Mouse (Mus musculus): ENCODE data around the gene Olig1.

Gene Olig1

DNA sequence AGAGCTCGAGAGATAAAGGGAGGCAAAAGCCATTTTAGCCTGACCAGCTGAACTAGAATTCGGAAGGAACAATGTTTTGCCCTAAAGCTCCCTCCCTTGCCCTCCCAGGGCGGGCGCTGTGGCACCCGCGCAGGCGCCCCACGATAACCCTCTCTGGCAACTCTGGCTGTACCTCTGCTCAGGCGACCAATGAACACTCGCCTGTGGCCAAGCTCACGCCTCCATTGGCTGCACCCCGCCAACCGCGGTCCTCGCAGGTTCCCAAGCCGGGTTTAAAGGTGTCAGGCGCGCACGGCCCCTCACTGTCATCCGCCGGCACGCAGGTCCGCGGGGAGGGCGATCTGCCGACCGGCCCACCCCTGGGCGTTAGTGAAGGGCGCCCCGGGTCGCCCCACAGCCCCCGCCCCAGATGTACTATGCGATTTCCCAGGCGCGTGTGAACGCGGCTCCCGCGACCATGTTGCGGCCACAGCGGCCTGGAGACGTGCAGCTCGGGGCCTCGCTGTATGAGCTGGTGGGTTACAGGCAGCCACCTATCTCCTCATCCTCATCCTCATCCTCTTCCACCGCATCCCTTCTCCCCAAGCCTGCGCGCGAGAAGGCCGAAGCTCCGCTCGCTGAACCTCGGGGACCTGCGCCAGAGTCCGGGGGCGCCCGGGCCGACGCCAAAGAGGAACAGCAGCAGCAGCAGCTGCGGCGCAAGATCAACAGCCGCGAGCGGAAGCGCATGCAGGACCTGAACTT lies at the start of gene Olig1:
Olig1 (plus strand) TSS at position 305 of the 744 bp plus-strand sequence.
- no peak for DNase-seq (ENCODE audit: low read depth)

DNA sequence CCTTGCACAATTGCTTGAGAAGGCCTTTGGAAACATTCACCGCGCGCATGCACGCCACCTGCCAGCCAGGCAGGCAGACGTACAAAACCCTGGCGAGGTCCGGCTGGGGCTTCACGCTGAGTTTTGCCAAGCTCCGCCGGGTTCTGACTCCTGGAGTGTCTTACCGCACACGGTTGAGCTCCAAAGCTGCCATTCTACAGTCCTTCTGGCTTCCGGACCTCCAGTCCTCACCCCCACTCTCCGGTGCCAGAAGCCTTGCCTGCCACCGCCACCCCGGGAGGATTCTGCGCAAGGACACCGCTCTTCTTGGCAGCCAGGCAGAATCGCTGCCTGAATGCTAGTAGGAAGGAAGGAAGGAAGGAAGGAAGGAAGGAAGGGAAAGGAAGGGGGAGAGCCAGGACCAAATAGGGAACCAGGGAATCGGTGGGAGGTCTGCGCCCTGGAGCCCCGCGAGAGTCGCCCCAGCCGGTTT lies 47.4 kb upstream of the Olig1 start:
- no peak for DNase-seq (ENCODE audit: low read depth)

DNA sequence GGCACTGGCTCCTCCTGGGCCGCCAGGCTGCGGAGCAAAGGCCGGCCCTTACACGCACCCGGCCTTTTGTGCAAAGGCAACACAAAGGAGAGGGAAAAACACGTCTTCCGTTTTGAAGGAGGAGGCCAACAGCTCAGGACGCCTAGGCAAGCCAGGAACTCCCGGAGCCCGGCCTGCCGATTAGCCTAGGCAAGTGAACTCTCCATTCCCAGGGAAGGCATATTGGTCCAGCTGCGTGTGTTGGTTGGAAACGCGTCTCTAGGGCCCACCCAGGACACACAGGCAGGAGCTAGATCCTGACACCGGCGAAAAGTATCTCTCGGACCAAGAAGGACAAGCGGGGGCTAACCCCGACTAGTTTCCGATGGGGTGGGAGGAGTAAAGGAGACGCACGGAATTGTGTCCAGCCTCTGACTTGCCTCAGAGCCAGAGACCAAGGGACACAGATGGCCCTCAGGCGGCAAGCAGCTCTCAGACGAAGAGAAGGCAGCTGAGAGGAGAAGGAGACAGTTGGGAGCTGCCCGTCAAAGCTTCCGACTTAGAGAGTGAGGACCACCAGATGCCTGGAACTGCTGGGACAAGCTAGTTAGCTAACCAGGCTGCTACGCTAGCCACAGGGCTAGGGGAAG lies 46.8 kb upstream of the Olig1 start:
- DNase-seq (ENCODE audit: low read depth) = no peak

DNA sequence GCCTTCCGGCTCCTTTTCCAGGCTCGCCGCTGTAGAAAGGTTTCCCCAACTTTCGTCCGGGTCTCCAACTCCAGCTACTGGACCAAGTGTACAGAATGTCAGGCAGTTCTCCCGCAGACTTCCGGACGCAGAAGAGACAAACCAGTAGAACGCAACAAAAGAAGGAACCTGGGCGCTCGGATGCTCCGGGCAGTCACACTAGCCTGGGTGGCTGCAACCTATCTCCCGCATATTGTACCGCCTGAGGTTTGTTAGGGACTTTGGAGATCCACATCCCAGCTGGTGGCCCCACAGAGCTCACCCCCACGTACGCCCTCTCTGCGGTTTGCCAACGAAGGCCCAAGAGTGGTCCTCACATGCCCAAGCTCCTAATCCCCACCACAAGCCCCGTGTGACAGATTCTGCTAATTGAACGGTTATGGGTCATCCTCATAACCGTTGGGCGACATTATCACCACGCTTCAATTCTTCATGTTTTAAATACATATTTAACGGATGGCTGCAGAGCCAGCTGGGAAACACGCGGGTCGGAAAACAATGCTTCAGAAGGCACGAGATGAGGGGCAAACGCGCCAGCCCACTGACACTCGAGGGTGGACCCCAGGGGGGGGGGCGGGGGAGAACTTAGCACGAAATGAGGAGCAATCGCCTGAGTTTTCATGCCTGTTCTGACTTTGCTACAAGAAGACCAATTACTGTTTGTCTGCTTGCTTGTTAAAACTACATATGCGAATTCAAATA lies 46.1 kb upstream of the Olig1 start:
- no peak for DNase-seq (ENCODE audit: low read depth)

DNA sequence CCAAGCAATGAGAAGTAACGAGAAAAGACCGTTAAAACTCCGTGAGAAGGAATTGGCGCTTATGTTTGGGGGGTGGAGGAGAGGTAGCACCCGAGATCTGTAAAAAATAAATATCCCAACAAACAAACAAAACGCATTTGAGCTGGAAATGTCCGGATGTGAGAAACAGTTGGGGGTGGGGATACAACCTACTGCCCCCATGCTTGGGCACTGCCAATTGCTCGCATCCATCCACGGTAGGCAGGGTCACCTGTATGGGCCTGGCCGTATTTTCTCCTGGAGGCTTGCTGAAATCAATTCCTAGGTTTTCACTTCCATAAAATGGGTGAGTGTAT lies 45.5 kb upstream of the Olig1 start:
- no peak for DNase-seq (ENCODE audit: low read depth)

DNA sequence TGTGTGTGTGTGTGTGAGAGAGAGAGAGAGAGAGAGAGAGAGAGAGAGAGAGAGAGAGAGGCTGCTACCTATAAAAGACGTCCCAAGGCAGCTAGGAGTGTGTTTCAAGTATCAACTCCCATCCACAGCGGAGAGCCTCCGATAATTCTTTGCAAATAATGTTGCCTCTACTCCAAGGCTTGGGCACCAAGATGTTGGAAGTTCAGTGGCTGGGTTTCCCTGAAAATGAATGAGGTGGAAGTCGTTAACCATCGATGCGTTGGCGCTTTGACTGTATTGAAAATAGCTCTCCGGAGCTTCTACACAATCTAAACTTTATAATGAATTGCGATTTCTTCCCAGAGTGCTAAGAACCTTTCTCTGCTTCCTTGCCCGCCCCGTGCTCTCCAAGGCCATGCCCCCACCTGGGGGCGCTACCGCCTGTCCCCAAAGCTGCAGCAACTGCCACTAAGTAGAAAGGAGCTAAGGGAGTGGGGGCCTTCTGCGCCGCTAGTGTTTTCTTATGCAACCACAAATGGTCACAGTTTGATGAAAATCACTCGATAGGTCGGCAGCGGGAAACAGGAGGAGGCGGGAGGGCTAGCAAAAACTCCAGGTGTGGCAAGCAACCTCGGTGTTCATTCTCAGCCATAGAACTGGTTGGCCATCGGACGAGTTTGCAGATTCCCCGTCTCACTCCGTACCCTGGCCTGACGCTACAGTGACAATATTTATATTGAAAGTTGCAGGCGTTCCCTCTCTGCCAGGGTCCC lies 44.9 kb upstream of the Olig1 start:
- DNase-seq (ENCODE audit: low read depth) = no peak

DNA sequence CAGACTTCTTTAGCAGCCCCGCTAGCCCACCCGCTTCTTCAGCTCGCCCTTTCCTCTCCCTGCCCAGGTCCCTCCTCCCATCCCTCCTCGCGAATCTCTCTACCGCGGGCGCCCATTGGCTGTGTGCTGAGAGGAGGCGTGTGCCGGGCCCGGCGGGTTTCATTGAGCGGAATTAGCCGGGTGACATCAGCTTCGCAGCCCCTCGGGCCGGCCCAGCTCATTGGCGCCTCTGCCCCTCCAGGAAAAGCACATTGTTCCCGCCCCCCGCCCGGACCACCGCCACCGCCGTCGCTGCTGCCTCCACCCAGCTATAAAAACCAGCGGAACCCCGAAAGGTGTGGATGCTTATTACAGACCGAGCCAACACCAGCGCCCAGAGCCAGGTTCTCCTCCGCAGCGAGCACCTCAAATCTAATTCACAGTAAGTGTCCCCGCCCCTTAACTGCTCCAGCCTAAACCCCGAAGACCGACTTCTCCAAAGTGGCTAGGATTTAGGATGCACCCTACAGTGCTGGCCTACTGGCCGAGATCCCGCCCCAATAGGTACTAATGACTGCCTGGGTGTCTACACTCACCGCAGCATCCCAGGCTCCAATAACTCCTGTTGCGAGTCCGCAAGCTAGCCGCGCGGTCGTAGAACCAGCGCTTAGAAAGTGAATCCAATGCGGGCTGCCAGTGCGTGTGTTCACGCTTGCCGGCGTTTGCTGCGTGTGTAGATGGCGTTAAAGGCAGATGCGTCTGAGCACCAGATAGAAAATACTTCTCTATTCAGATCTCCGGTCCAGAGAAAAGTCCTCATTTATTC lies 44.1 kb upstream of the Olig1 start, which contains the start of gene Olig2:
Olig2 (plus strand) TSS at position 225 of the 805 bp plus-strand sequence.
- no peak for DNase-seq (ENCODE audit: low read depth)

DNA sequence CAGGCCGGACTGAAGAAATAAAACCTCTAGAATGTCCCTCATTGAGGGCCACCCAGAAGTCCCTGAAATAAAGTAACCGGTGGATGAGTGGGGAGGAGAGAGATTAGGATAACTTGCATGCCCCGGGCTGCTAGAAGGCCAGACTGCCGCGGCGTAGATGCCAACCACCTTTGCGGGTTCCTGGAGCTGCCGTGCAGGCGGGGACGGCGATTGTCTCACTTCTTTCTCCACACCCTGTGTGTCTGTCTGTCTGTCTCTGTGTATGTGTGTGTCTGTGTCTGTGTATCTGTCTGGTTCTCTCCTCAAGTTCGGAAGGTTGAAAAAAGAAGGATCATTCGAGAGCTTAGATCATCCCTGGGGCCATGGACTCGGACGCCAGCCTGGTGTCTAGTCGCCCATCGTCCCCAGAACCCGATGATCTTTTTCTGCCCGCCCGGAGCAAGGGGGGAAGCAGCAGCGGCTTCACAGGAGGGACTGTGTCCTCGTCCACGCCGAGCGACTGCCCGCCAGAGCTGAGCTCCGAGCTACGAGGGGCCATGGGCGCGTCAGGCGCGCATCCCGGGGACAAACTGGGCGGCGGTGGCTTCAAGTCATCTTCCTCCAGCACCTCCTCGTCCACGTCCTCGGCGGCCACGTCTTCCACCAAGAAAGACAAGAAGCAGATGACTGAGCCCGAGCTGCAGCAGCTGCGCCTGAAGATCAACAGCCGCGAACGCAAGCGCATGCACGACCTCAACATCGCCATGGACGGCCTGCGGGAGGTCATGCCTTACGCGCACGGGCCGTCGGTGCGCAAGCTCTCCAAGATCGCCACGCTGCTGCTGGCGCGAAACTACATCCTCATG lies 43.3 kb upstream of the Olig1 start:
- DNase-seq (ENCODE audit: low read depth) = no peak

DNA sequence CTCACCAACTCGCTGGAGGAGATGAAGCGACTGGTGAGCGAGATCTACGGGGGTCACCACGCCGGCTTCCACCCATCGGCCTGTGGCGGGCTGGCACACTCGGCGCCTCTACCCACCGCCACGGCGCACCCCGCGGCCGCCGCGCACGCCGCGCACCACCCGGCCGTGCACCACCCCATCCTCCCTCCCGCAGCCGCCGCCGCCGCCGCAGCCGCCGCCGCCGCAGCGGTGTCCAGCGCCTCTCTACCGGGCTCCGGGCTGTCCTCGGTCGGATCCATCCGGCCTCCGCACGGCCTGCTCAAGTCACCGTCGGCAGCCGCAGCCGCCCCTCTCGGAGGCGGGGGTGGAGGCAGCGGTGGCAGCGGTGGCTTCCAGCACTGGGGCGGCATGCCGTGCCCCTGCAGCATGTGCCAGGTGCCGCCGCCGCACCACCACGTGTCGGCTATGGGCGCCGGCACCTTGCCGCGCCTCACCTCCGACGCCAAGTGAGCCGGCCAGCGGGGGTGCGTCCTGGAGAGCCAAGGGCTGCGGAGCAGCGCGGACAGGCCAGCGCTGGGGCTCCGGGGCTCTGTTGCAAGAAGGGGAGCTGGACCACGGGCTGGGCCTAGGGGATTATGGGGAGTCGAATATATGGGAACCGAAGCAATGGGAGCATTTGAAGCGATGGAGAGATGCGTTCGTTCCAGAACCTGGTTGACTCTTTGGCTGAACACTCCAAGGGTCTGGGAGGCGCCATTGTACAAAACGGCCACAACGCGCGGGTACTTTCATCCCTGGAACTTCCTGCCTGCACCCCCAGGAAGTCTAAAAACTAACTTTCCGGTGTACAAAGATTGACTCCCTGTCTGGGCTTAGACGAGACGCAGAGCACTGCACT lies 42.5 kb upstream of the Olig1 start:
- no peak for DNase-seq (ENCODE audit: low read depth)

DNA sequence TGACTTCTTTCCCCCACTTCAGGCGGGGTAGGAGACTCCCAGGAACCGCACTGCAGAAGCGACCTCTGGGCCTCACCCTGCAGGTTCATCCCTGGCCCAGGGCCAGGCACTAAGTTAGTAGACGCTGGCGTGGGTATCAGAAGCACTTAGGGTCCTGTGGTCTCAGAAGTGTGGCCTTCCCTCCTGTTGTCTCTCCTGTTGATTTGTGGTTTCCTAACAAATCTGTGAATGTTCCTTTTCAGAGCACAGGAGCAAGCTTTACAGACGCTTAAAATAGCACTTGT lies 41.9 kb upstream of the Olig1 start:
- no peak for DNase-seq (ENCODE audit: low read depth)

DNA sequence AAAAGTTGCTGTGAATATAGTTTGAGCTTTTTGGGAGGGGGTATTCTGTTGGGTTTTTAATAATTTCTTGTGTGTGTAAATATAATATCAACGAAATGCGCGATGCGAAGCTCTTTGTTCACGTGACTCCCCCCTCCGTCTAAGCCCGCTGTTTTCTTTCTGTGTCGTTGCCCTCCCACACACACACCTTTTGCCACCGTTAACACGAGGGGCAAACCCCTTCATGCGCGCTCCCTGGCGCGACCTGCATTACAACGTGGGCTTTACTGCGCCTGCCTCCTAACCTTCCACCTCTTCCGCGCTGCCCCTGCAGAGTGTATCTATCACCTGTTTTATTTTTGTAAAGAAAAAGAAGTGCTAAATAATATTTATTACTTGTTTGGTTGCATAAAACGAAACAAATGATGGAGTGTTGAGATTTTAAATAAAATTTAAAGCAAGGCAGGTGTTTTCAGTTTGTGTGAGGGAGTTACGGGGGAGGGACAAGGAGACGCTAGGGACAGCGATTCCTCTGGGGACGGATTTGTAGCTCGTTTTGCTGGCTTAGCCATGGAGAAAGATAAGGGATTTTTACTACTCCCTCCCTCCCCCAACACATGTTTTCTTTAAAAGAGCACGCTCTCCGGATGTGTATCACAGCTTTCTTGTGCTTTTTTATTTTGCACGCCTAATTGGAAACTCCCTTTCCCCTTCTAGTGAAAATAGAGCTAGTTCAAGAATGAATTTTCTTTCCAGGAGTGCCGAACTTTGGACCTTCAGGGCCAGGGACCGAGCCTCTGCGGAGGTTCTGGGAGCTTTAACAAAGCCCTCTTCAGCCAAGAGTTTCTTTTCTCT lies 41.1 kb upstream of the Olig1 start:
- DNase-seq (ENCODE audit: low read depth) = no peak

DNA sequence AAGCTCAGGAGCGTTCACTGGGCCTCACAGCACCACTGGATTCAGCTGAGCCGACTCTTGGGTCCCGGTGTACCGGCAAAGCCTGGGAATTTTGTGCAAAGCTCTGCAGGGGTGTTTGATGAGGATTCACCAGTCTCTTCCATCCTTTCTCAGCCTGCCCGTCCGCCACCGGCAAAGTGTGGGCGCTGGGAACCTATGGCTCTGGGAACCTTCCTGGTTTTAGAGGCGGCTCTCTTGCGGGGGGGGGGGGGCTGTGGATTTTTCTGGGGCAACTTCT lies 40.6 kb upstream of the Olig1 start:
- DNase-seq (ENCODE audit: low read depth) = no peak

DNA sequence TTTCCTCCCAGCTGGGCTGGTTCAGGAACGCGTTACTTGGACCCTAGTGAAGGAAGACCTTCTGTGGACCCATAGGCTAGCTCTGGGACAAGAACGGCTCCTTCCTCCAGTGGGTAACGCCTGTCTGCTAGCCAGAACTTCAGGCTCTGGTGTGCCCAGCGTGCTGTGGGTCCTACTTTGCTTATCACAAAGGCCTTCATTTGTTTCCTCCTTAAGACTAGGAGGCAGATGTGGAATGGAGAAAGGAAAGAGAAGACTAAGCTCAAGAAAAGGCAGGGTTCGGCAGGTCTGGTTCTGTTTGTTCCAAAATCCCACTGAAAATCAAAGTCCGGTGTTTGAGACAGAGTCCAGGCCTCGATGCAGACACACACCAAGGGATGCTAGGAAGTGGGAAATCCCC lies 39.9 kb upstream of the Olig1 start:
- no peak for DNase-seq (ENCODE audit: low read depth)

DNA sequence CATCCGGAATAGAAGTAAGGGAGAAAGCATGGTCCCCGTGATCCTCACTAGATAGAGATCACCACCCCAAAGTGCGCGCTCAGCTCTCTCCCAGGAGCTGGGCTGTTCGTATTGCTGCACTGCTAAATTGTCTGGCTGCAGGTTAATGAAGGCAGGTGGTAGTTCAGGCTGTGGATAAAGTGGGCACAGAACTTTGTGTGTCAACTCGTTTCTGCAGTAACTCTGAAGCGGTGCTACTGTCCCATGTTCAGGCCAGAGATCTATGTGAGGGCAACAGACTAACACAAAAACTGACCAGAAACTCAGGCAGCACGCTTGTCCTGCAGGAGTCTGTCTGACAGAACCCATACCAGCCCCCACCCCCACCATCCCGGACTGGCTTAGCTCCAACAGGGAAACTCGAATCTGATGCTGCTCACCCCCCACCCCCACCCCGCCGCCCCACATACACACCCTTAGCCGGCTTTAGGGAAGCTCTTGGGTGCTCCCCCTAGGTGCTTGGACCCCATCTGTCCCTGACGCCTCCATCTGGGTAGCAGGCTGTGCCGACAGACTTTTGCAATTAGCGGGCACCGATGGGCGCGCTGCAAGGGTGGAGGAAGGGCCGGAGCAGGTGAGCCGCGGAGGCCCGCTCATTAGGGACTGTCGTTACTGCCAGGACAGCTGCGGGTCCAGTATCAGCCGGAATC lies 37.6 kb upstream of the Olig1 start:
- no peak for DNase-seq (ENCODE audit: low read depth)

DNA sequence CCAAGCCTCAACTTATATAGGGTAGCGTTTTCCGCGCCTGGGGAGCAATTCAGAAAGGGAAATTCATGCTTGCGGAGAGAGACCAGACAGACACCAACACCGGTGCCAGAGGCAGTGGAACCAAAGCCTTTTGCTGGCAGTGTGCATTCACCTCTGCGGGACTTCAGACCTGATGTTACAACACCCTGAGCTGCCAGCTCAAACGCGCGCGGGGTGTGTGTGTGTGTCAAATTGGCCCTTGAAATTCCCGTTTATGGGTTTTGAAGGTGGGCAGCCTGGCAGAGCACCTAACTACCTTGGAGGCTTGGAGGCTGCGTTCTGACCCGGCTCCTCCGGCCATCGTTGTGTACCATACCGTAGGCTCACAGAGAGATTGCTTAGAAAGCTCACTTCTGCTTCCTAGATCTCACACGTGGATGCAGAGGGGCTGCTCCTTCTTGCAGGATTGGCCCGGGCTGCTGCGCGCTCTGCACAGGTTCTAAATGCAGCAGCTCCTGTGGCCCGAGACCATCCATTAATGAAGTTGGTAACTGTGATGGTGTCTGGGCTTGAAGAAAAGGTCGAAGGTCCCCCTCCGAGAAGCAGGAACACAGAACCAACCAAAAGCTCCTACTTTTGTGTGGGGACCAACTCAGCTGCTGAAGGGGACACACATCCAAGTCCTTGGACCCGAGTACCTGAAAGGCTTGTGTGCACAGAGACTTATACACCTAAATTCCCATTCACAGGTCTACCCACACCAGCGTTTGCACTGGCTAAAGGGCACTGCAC lies 36.9 kb upstream of the Olig1 start:
- DNase-seq (ENCODE audit: low read depth) = no peak

DNA sequence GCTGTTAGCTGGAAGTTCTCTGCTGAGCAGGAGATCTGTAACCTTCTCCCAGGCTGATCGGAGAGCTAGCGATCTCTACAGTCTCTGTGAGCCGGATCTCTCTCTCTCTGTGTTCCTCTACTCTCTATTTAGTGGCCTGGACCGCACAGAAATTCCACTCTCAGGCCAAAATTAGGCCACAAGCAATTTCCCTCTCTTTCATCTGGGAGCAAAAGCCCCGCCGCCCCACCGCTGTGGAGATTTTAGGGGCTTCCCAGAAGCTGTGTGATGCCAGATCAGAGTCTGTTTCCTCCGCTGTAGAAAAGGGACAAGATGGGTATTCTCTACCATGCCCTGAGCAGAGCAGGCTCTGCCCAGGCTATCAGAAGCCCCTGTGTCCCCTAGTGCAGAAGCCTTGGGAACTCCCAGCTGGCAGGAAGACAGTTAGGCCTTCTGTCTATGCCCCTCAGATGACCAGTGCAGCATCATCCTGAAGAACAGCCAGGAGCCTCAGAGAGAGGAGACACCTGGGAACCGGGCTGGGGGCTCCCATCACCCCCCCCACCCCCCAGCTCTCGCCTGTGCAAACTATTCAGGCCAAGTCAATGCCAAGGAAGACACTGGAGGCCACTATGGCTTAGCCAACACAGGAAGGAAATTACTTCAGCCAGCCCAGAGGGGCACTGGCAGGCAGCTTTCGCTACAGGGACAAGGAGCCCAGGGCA lies 36.2 kb upstream of the Olig1 start:
- no peak for DNase-seq (ENCODE audit: low read depth)

DNA sequence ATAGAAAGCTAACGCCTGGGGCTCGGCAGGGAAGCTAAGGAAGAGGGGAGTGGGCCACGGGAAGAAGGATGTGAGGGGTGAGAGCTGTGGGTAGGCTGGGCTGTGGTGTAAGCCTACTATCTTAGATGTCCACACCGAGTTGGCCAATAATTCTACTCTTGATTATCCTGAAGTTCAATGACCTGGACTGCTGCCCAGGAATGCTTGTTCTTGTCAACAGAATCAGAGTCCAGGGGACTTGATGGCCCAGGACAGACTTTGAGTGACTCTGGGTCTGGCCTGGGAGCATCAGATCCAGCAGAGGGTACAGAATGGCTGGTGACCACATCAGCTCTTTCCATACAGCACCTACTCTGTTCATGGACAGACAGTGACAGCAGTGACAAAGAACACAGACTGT lies 30.5 kb upstream of the Olig1 start:
- no peak for DNase-seq (ENCODE audit: low read depth)

All from NIH3T3 (cell line).